Comparison of ENCODE assay signal across 18 mouse cellular contexts in genomic region chr13:97356923-97357807, GRCm38 (mm10).
DNase-seq lines count a peak whose midpoint lies in the region; TF ChIP-seq lines count a peak whose summit lies in the region.
"Had no signal": no experiment of that assay in that cellular context is flagged by ENCODE, and none has a peak within 500 bp of the region (broad histone marks: within the 10 kb centered on the region; RNA-seq: fewer than 3 reads in every experiment).

No protein-coding gene starts in this region.

- peaks cover 27% of the 10 kb centered on the region for H3K27me3 ChIP-seq in heart, embryonic 10.5 days (ENCODE audit: insufficient read depth, poor library complexity, severe bottlenecking)
- H3K27me3 ChIP-seq in myocyte (ENCODE audit: control insufficient read depth, insufficient read depth, insufficient read length), result no peaks in the 10 kb centered on the region
- H3K27me3 ChIP-seq: CH12.LX; embryonic facial prominence, embryonic 15.5 days; hindbrain, embryonic 15.5 days had no signal

- H3K27ac ChIP-seq in heart, embryonic 10.5 days, result 0 out of 2 replicates have a peak overlapping the region, but pooled peaks have one; percentile 29
- H3K27ac ChIP-seq: embryonic facial prominence, embryonic 15.5 days; hindbrain, embryonic 15.5 days had no signal

- no peaks in the 10 kb centered on the region for H3K79me2 ChIP-seq in myocyte (ENCODE audit: control insufficient read depth, insufficient read depth)

- peak overlapping the region; percentile 24 for H3K4me2 ChIP-seq in myocyte (ENCODE audit: low read depth)
- H3K4me2 ChIP-seq: embryonic facial prominence, embryonic 15.5 days; hindbrain, embryonic 15.5 days had no signal

- H3K4me3 ChIP-seq in heart, embryonic 10.5 days, result no peak overlapping the region
- H3K4me3 ChIP-seq in myocyte, result no peak overlapping the region
- H3K4me3 ChIP-seq: embryonic facial prominence, embryonic 15.5 days; hindbrain, embryonic 15.5 days had no signal

- H3ac ChIP-seq in myocyte (ENCODE audit: control insufficient read depth, insufficient read length), result no peak overlapping the region

- no peaks in the 10 kb centered on the region for H3K36me3 ChIP-seq in heart, embryonic 10.5 days
- no peaks in the 10 kb centered on the region for H3K36me3 ChIP-seq in myocyte (ENCODE audit: control insufficient read depth, insufficient read depth)
- H3K36me3 ChIP-seq: embryonic facial prominence, embryonic 15.5 days; hindbrain, embryonic 15.5 days had no signal

- peaks cover 41% of the 10 kb centered on the region for H3K4me1 ChIP-seq in heart, embryonic 10.5 days
- H3K4me1 ChIP-seq: embryonic facial prominence, embryonic 15.5 days; hindbrain, embryonic 15.5 days had no signal

- DNase-seq in heart, embryonic 10.5 days (ENCODE audit: low spot score), result no peak
- DNase-seq in heart, postnatal 36 days, result no peak
- peak; percentile 88 for DNase-seq in 3T3-L1 (ENCODE audit: low read depth, low spot score)
- peak; percentile 69 for DNase-seq in MN1 (ENCODE audit: low spot score)
- no peak for DNase-seq in gastrocnemius, postnatal 14 days
- DNase-seq in layer of hippocampus, postnatal 14 days (ENCODE audit: low spot score in 2 of 2), result no peak
- DNase-seq: adrenal gland, postnatal 36 days; cerebellum, adult 9-10 months; heart, postnatal 14 days; kidney, adult 2 months; liver; liver, postnatal 0 days; retina, postnatal 1 day; right cerebral cortex, postnatal 4 days had no signal

- TF ChIP-seq POLR2A in myocyte (IDR thresholded peaks at IDR 0.05; ENCODE audit: insufficient read length, low read depth), result no peak

- 30% methylated on average over 13 of the region's 13 CpGs for WGBS in heart, embryonic 10.5 days

- intact Hi-C loops in heart, postnatal 36 days (cut with DNase I), result no loop called here
- intact Hi-C loops in gastrocnemius, postnatal 14 days (cut with DNase I; ENCODE audit: low total_unique reads), result no loop called here

- H3K9me3 ChIP-seq in heart, embryonic 10.5 days, result no peaks in the 10 kb centered on the region
- H3K9me3 ChIP-seq: embryonic facial prominence, embryonic 15.5 days; hindbrain, embryonic 15.5 days had no signal

TF ChIP-seq in myocyte, 11 proteins besides CTCF, POLR2A, EP300 and RAD21:
- TF ChIP-seq TCF12 (IDR thresholded peaks at IDR 0.05; ENCODE audit: insufficient read depth, poor library complexity, severe bottlenecking) (no peak), MYOG (IDR thresholded peaks at IDR 0.05; ENCODE audit: control insufficient read depth in 1 of 3, insufficient read depth in 1 of 3, insufficient read length in 2 of 3, low read depth in 2 of 3) (peak in 1 of 3 experiments; percentile 12), MYOD1 (IDR thresholded peaks at IDR 0.05; ENCODE audit: control insufficient read depth in 1 of 3, insufficient read length in 2 of 3, low read depth in 2 of 3) (peak in 2 of 3 experiments; percentile 18), E2F4 (IDR thresholded peaks at IDR 0.05; ENCODE audit: insufficient read depth) (no peak)
TF ChIP-seq in myocyte: peak in this region for 2.

Comparison
In these comparisons a context has a peak if more than half of its experiments do, and no peak if none do; other contexts are left out.
1. DNase-seq: peak in 3T3-L1 (single experiment) and MN1 (single experiment); none in heart, embryonic 10.5 days (single experiment), heart, postnatal 36 days (0 of 2), gastrocnemius, postnatal 14 days (single experiment) and layer of hippocampus, postnatal 14 days (0 of 2).